ENCODE assay signal across 7 mouse cellular contexts in the genomic region with DNA sequence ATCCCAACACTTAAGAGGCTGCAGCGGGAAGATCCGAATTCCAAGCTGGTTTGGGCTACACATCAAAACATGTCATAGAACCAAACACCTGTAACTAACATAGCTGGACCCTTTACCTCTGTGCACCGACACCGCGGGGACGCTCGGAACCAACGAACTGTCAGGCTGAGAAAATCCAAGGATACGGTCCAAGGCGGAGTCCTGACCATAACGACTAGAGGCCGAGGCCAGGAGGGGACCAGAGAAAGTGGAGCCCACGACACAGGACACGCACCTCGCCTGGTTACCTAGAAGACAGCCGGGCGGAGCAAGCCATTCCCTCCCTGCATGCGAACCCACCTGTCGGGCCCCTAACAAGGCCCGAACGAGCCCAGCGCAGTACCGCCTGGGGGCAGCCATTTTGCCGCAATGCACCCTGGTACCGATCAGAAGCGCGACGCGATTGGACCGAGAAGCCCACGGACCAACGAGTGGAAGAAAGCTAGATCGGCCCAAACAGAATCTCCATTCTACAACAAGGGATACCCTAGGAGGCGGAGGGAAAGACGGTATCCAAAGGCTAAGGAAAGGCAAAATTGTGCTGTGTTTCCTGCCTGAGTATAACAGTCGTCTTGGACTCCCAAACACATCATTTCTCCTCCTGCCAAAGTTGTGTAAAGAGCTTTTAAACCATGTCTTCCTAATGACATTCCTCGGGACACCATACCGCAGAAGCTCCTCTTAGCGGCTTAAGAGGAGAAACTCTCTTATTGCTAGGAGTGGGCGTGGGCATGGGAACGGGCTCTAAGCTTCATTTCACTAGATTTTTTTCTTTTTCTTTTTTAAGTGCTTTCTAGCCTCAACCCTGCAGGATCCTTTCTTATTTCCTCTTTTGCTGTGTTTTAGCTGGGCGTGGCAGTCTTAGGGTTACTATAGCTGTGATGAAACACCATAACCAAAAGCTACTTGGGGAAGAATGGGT. TPM values are rescaled to one million over a fixed set of nuclear protein-coding genes. Genes with fewer than 3 reads are reported as not detected.
A peak's percentile ranks its signal among the peaks of the same experiment; 100 is the strongest.
DNase-seq lines count a peak whose midpoint lies in the region; ATAC-seq and TF ChIP-seq lines count a peak whose summit lies in the region.

Gene Eral1, minus strand, starts transcription at position 423 of the 961 bp plus-strand sequence.

- 1% methylated on average over 42 of the region's 42 CpGs for WGBS in embryonic facial prominence, embryonic 13.5 days
- WGBS in kidney, adult 2 months: 2% methylated on average over 42 of the region's 42 CpGs
- WGBS in limb, embryonic 12.5 days: 1% methylated on average over 42 of the region's 42 CpGs
- WGBS in midbrain, embryonic 15.5 days: 2% methylated on average over 42 of the region's 42 CpGs

- H3K9ac ChIP-seq in embryonic facial prominence, embryonic 13.5 days: peak within 1 kb of the TSS; percentile 88
- peak within 1 kb of the TSS; percentile 80 for H3K9ac ChIP-seq in limb, embryonic 12.5 days (replicated peaks)
- H3K9ac ChIP-seq in midbrain, embryonic 15.5 days: peak within 1 kb of the TSS; percentile 80

- DNase-seq in adrenal gland, postnatal 25 days: peak; percentile 84
- DNase-seq in heart, adult 18-20 months: peak; percentile 87 to 90
- DNase-seq in kidney, adult 2 months: peak; percentile 92
- peak; percentile 66 to 88 for DNase-seq in spleen, postnatal 10 days (ENCODE audit: low spot score in 2 of 2)

- TF ChIP-seq CTCF in kidney, adult 2 months (conservative IDR thresholded peaks at IDR 0.05; ENCODE audit: insufficient read depth, insufficient read length, low read depth, low read length): no peak

- H3K4me2 ChIP-seq in embryonic facial prominence, embryonic 13.5 days: peak within 1 kb of the TSS; percentile 65
- H3K4me2 ChIP-seq in limb, embryonic 12.5 days: peak within 1 kb of the TSS; percentile 68
- peak within 1 kb of the TSS; percentile 61 for H3K4me2 ChIP-seq in midbrain, embryonic 15.5 days

- TF ChIP-seq POLR2A in kidney, adult 2 months (IDR thresholded peaks at IDR 0.05; ENCODE audit: low read depth, low read length): peak; percentile 51

- H3K27ac ChIP-seq in embryonic facial prominence, embryonic 13.5 days: peak within 1 kb of the TSS; percentile 80
- H3K27ac ChIP-seq in kidney, adult 2 months (ENCODE audit: insufficient read depth, low read depth, low read length): peak within 1 kb of the TSS; percentile 58; the same call in 1 of the 2 replicates
- peak within 1 kb of the TSS; percentile 62; the same call in 1 of the 2 replicates for H3K27ac ChIP-seq in limb, embryonic 12.5 days
- peak within 1 kb of the TSS; percentile 78 for H3K27ac ChIP-seq in midbrain, embryonic 15.5 days

- no peaks in the 10 kb centered on the region for H3K9me3 ChIP-seq in embryonic facial prominence, embryonic 13.5 days
- no peaks in the 10 kb centered on the region for H3K9me3 ChIP-seq in limb, embryonic 12.5 days
- no peaks in the 10 kb centered on the region for H3K9me3 ChIP-seq in midbrain, embryonic 15.5 days

- peak; percentile 87 for ATAC-seq in embryonic facial prominence, embryonic 13.5 days (ENCODE audit: insufficient number of reproducible peaks, insufficient read depth, low FRiP score, low TSS enrichment, low read depth)
- ATAC-seq in limb, embryonic 12.5 days (ENCODE audit: insufficient number of reproducible peaks, insufficient read depth, low FRiP score, low TSS enrichment, low read depth): peak; percentile 90; the same call in 1 of the 2 replicates
- peak; percentile 95 for ATAC-seq in midbrain, embryonic 15.5 days (replicated peaks)

- H3K36me3 ChIP-seq in embryonic facial prominence, embryonic 13.5 days: peaks cover 24% of the 10 kb centered on the region
- H3K36me3 ChIP-seq in kidney, adult 2 months (ENCODE audit: control insufficient read depth, insufficient read depth, low read length): no peaks in the 10 kb centered on the region; the same call in 1 of the 2 replicates
- peaks cover 30% of the 10 kb centered on the region for H3K36me3 ChIP-seq in limb, embryonic 12.5 days
- peaks cover 13% of the 10 kb centered on the region for H3K36me3 ChIP-seq in midbrain, embryonic 15.5 days (replicated peaks)

- peak within 1 kb of the TSS; percentile 93 for H3K4me3 ChIP-seq in embryonic facial prominence, embryonic 13.5 days
- H3K4me3 ChIP-seq in kidney, adult 2 months (ENCODE audit: insufficient read depth, low read depth, low read length): peak within 1 kb of the TSS; percentile 82
- H3K4me3 ChIP-seq in limb, embryonic 12.5 days (replicated peaks): peak within 1 kb of the TSS; percentile 80
- H3K4me3 ChIP-seq in midbrain, embryonic 15.5 days: peak within 1 kb of the TSS; percentile 72

- peaks cover 13% of the 10 kb centered on the region for H3K4me1 ChIP-seq in embryonic facial prominence, embryonic 13.5 days
- H3K4me1 ChIP-seq in kidney, adult 2 months (ENCODE audit: control insufficient read depth, insufficient read depth, low read length): no peaks in the 10 kb centered on the region; the same call in 1 of the 2 replicates
- peaks cover 13% of the 10 kb centered on the region for H3K4me1 ChIP-seq in limb, embryonic 12.5 days (replicated peaks)
- H3K4me1 ChIP-seq in midbrain, embryonic 15.5 days: peaks cover 16% of the 10 kb centered on the region

- no peaks in the 10 kb centered on the region; the same call in 1 of the 2 replicates for H3K27me3 ChIP-seq in embryonic facial prominence, embryonic 13.5 days
- H3K27me3 ChIP-seq in kidney, adult 2 months (replicated peaks; ENCODE audit: control insufficient read depth, insufficient read depth, low read length): no peaks in the 10 kb centered on the region
- H3K27me3 ChIP-seq in limb, embryonic 12.5 days: no peaks in the 10 kb centered on the region
- peaks cover 5% of the 10 kb centered on the region for H3K27me3 ChIP-seq in midbrain, embryonic 15.5 days (replicated peaks)

RNA-seq across cellular contexts. Expression of gene Eral1, which starts in this region (rescaled TPM):
- total RNA-seq in adrenal gland, postnatal 25 days (2021): 33.6 and 36.0 TPM in 2 replicates
- polyA plus RNA-seq in embryonic facial prominence, embryonic 13.5 days (2015; fragmentation: Nextera tagmentation; extraction: Ambion mirVana): 34.8 and 39.0 TPM in 2 replicates
- total RNA-seq in heart, adult 18-20 months (2021): 10 to 100 TPM; 28.9 to 29.3 TPM
- polyA plus RNA-seq in kidney, adult 2 months (2012; rRNA removed): 39.1 and 41.6 TPM in 2 replicates
- polyA plus RNA-seq in limb, embryonic 12.5 days (2016; fragmentation: Nextera tagmentation; extraction: Ambion mirVana): 39.2 and 41.0 TPM in 2 replicates
- polyA plus RNA-seq in midbrain, embryonic 15.5 days (2015; fragmentation: Nextera tagmentation; extraction: Ambion mirVana): 31.7 and 33.5 TPM in 2 replicates

Comparison
In these comparisons a context has a peak if more than half of its experiments do, and no peak if none do; other contexts are left out.
1. Peak in every context shown above with its lines: DNase-seq, ATAC-seq, H3K4me3 ChIP-seq and H3K27ac ChIP-seq.